Mouse (Mus musculus) gastrocnemius, postnatal 14 days (tissue): Measurements from ENCODE around the gene Sh3kbp1. TPM values are rescaled to one million over a fixed set of nuclear protein-coding genes. Genes with fewer than 3 reads are reported as not detected.
"Not testable (repeated sequence)": the region's sequence is repeated elsewhere in the genome, so short reads cannot be mapped to it uniquely, and the experiment has no call there.

ENCODE experiments used
- DNase-seq: peaks from one replicate; pipeline ENCODE4 v3.0.0; 2021; ENCODE audit warnings: mixed read lengths
- intact Hi-C: fragments of 180-260 bp; cut with DNase I; formaldehyde crosslinking; loops from one replicate; pipeline ENCODE4 v1.15.1; 2025; ENCODE audit warnings: low total_unique reads
- long read RNA-seq, 2 experiments: library from polyadenylated mRNA; stranded (forward); transcript quantifications; one replicate each; pipeline ENCODE4 v2.0.0; 2021
- total RNA-seq, 2 experiments: library from RNA; stranded (reverse); gene quantifications; 2 replicates each; pipeline ENCODE4 v1.2.3; 2021

Gene Sh3kbp1
- total RNA-seq: 10 to 100 TPM; 25.0 to 26.0 TPM
- long read RNA-seq, experiment 1, full-length matches to known transcripts: 15 of 20 reads
- long read RNA-seq, experiment 1, partial matches to known transcripts: 2 of 20 reads
- long read RNA-seq, experiment 1, other reads (novel, unspliced or antisense): 3 of 20 reads
- long read RNA-seq, experiment 2, full-length matches to known transcripts: 18 of 28 reads
- long read RNA-seq, experiment 2, partial matches to known transcripts: 4 of 28 reads
- long read RNA-seq, experiment 2, other reads (novel, unspliced or antisense): 6 of 28 reads

GRCm38 (mm10) chrX:159626907-159627587 lies at the start of gene Sh3kbp1:
TSS of gene Sh3kbp1 (plus strand) at chrX:159627272.
- peak; percentile 75 for DNase-seq
- intact Hi-C loops: loop anchor here (5.0 kb wide), 2 partner anchors 125 to 335 kb away; no protein-coding TSS in a partner anchor

GRCm38 (mm10) chrX:159584738-159585137 lies 42.3 kb upstream of the Sh3kbp1 start:
- DNase-seq, intact Hi-C loops: not testable (repeated sequence)

- no peak for DNase-seq
- intact Hi-C loops: no loop called here
Observed at GRCm38 (mm10) chrX:159591633-159592032, 35.4 kb upstream of the Sh3kbp1 start.

- intact Hi-C loops: no loop called here
- DNase-seq: no peak
Observed at GRCm38 (mm10) chrX:159597502-159597901, 29.6 kb upstream of the Sh3kbp1 start.

- no peak for DNase-seq
- intact Hi-C loops: loop anchor here (10.0 kb wide), 1 partner anchor 70 kb away; no protein-coding TSS in a partner anchor
Observed at GRCm38 (mm10) chrX:159604832-159605231, 22.2 kb upstream of the Sh3kbp1 start.

- intact Hi-C loops: loop anchor here (10.0 kb wide), 1 partner anchor 72 kb away; no protein-coding TSS in a partner anchor
- no peak for DNase-seq
Observed at GRCm38 (mm10) chrX:159606936-159607335, 20.1 kb upstream of the Sh3kbp1 start.

- intact Hi-C loops: loop anchor here (5.0 kb wide), 2 partner anchors 126 to 336 kb away; no protein-coding TSS in a partner anchor
- DNase-seq: peak; percentile 6
Observed at GRCm38 (mm10) chrX:159626208-159626906, 715 bp upstream of the Sh3kbp1 start.

GRCm38 (mm10) chrX:159627588-159628566 lies 805 bp downstream of the Sh3kbp1 start:
- peak; percentile 22 for DNase-seq
- intact Hi-C loops: loop anchor here (5.0 kb wide), 2 partner anchors 124 to 334 kb away; no protein-coding TSS in a partner anchor

- no peak for DNase-seq
- intact Hi-C loops: loop anchor here (5.0 kb wide), 2 partner anchors 124 to 334 kb away; no protein-coding TSS in a partner anchor
Observed at GRCm38 (mm10) chrX:159628629-159629028, 1.6 kb downstream of the Sh3kbp1 start.

- intact Hi-C loops: loop anchor here (5.0 kb wide), 2 partner anchors 123 to 333 kb away; no protein-coding TSS in a partner anchor
- no peak for DNase-seq
Observed at GRCm38 (mm10) chrX:159629203-159629602, 2.1 kb downstream of the Sh3kbp1 start.

GRCm38 (mm10) chrX:159638500-159639227 lies 11.6 kb downstream of the Sh3kbp1 start:
- DNase-seq: no peak
- intact Hi-C loops: no loop called here

- no peak for DNase-seq
- intact Hi-C loops: no loop called here
Observed at GRCm38 (mm10) chrX:159639991-159640390, 12.9 kb downstream of the Sh3kbp1 start.

GRCm38 (mm10) chrX:159645314-159645713 lies 18.2 kb downstream of the Sh3kbp1 start:
- intact Hi-C loops: no loop called here
- DNase-seq: no peak

- intact Hi-C loops: no loop called here
- no peak for DNase-seq
Observed at GRCm38 (mm10) chrX:159647564-159647963, 20.5 kb downstream of the Sh3kbp1 start.

- intact Hi-C loops: no loop called here
- DNase-seq: no peak
Observed at GRCm38 (mm10) chrX:159648598-159648997, 21.5 kb downstream of the Sh3kbp1 start.

- DNase-seq: peak; percentile 7
- intact Hi-C loops: no loop called here
Observed at GRCm38 (mm10) chrX:159650130-159650678, 23.1 kb downstream of the Sh3kbp1 start.

GRCm38 (mm10) chrX:159650727-159651126 lies 23.7 kb downstream of the Sh3kbp1 start:
- no peak for DNase-seq
- intact Hi-C loops: no loop called here

GRCm38 (mm10) chrX:159671388-159671787 lies 44.3 kb downstream of the Sh3kbp1 start:
- intact Hi-C loops: no loop called here

More at GRCm38 (mm10) chrX:159671388-159671787, 44.3 kb downstream of the Sh3kbp1 start:
- no peak for DNase-seq
